Mouse (Mus musculus) layer of hippocampus, adult 9-11 months (tissue): ENCODE measurements around the gene Zc3hc1.
"Not testable (repeated sequence)": the region's sequence is repeated elsewhere in the genome, so short reads cannot be mapped to it uniquely, and the experiment has no call there.

Experiments used
- DNase-seq: peaks from one replicate; pipeline ENCODE4 v3.0.0; 2022

Gene Zc3hc1

GRCm38 (mm10) chr6:30390714-30391697 is at the start of gene Zc3hc1:
Gene Zc3hc1, minus strand, starts transcription at chr6:30391028.
- DNase-seq = peak; percentile 73

- DNase-seq = no peak
Measured at GRCm38 (mm10) chr6:30439576-30439975, 48.7 kb upstream of the Zc3hc1 start.

DNA sequence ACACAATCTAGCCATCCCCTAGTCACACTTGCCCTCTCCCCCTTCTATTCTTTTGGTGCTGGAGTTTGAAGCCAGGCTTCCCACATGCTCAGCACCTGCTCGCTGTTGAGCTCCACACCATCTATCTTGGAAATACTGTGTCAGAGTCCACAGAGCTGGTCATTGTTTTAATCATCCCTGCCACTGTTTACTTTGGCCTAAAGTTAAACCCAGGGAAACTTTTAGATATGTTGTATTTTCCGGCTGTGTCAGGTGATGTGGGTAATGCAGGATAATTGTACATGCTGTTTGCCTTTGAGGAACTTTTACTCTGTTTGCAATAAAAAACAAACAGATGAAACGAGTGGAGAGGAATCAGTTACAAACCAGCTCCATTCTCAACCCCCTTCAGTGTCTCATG is 46.2 kb upstream of the Zc3hc1 start:
- DNase-seq = no peak

- DNase-seq = no peak
Measured at GRCm38 (mm10) chr6:30436476-30436875, 45.6 kb upstream of the Zc3hc1 start.

- DNase-seq = no peak
Measured at GRCm38 (mm10) chr6:30432461-30433192, 41.8 kb upstream of the Zc3hc1 start.

- DNase-seq = no peak
Measured at GRCm38 (mm10) chr6:30416801-30417200, 26.0 kb upstream of the Zc3hc1 start.

DNA sequence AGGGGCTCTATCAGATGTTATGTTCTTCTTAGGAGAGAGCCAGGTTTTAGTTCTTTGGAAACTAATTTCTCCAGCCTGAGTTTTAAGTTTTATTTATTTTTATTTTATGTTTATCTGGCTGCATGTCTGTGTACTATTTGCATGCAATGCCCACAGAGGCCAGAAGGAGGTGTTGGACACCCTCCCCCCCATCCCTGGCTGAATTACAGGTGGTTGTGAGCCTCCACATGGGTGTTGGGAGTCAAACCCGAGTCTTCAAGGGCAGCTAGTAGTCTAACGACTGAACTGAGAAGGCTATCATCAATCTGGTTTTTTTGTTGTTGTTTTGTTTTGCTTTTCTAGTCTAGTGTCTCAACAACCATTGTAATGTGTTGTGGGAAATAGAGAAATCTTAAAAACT is 25.3 kb upstream of the Zc3hc1 start:
- DNase-seq = no peak

DNA sequence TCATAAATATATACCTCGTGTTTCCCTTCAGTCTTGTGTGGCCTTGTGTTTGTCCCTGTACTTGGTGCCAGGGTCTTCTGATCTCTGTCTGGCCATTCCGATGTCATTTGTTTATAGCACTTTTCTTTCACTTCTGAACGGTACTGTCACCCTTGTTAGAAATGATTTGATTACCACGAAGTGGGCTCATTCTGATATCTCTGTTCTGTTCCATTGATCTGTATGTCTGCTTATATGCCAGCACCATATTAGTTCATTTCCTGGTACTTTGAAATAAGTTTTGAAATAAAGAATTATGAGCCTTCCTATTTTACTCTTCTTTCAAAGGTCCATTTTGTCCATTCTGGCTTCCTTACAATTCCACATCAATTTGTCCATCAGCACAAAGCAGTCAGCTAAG is 20.5 kb upstream of the Zc3hc1 start:
- no peak for DNase-seq

GRCm38 (mm10) chr6:30409399-30410093 is 18.7 kb upstream of the Zc3hc1 start:
- DNase-seq = no peak

DNA sequence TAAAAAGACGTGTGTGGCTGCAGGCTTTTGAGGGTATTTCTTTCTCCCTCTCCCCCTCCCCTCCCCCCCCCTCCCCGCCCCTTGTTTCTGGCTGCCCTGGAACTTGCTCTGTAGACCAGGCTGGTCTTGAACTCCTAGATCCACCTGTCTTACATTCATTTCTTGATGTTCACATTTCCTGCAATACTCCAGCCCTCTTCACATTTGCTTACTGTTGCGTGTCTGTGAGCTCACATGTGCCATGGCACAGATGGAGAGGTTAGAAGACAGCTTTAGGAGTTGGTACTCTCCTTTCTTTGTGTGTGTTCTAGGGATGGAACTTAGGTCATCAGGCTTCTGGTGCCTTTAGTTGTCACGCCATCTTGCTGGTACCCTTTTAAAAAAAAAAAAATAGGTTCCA is 17.4 kb upstream of the Zc3hc1 start:
- DNase-seq = no peak

GRCm38 (mm10) chr6:30404671-30405070 is 13.8 kb upstream of the Zc3hc1 start:
- DNase-seq = no peak

GRCm38 (mm10) chr6:30403465-30403864 is 12.6 kb upstream of the Zc3hc1 start:
- peak; percentile 62 for DNase-seq

DNA sequence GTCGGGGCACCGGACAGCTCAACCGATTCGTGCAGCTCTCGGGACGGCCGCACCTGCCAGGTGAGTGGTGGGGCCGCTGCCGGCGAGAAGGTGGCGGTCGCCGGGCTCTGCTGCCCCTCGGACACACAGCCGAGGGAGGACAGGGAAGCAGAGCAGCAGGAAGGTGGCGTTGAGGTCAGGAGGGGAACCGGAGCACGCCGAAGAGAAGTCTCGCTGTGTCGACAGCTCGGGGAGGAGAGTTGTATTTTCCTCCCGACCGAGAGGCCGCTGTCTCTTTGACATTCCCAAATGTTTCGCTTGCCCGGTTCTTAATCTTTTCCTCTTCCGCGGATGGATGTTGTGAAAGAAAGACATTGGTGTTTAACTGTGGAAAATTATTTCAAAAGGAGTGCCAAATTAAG is 11.3 kb upstream of the Zc3hc1 start:
- no peak for DNase-seq

- peak; percentile 99 for DNase-seq
Measured at GRCm38 (mm10) chr6:30401308-30402015, 10.6 kb upstream of the Zc3hc1 start, which contains the start of gene Klhdc10. Gene Klhdc10, plus strand, starts transcription at chr6:30401868.

- no peak for DNase-seq
Measured at GRCm38 (mm10) chr6:30400716-30401115, 9.9 kb upstream of the Zc3hc1 start.

DNA sequence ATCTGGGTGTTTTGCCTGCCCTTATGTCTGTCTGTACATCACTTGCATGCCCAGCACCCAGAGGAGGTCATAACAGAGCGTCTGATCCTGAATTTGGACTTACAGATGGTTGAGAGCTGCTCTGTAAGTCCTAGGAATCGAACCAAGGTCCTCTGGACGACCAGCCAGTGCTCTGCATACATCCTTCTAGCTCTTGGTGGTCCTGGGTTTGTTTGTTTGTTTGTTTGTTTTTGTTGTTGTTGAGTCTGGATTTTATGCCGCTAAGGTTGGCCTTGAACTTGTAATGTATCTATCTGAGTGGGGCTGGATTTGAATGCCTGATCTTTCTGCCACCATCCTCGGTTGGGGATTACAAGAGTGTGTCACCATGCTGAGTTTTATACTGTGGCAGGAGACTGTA is 9.3 kb upstream of the Zc3hc1 start:
- no peak for DNase-seq

DNA sequence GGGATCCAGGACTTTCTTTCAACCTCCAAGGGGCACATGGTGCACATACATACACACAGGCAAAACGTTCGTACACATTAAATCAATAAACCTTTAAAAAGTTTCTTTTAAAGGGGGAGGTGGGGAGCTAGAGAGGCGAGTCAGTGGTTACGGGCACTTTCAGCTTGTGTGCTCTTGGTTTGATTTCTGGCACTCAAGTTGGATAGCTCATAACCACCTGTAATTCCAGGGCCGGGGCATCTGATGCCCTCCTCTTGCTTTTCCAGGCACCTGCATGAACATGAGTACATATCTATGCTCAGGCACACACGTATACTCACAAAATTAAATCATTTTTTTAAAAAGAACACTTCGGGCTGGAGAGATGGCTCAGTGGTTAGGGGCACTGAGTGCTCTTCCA is 1.2 kb upstream of the Zc3hc1 start:
- no peak for DNase-seq

- not testable (repeated sequence) for DNase-seq
Measured at GRCm38 (mm10) chr6:30390271-30390670, 557 bp downstream of the Zc3hc1 start.

GRCm38 (mm10) chr6:30381116-30381515 is 9.7 kb downstream of the Zc3hc1 start:
- no peak for DNase-seq

DNA sequence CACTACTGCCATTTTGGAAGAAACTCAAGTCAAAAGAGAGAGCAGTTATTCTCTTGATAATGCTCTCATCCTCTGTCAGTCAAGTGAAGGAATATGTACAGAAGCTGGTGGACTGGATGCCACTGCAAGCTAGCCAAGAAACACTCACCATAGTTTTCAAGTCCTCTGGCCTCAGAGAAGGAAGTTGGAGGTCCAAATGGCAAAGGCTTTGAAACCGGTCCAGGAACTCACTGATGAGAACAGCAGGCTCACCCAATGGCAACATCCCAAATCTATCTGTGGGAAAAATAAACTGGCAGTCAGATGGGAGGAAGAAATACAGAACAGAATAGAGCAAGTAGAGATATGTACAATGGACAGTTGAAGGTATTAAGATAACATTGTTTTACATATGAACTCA is 15.0 kb downstream of the Zc3hc1 start:
- no peak for DNase-seq

DNA sequence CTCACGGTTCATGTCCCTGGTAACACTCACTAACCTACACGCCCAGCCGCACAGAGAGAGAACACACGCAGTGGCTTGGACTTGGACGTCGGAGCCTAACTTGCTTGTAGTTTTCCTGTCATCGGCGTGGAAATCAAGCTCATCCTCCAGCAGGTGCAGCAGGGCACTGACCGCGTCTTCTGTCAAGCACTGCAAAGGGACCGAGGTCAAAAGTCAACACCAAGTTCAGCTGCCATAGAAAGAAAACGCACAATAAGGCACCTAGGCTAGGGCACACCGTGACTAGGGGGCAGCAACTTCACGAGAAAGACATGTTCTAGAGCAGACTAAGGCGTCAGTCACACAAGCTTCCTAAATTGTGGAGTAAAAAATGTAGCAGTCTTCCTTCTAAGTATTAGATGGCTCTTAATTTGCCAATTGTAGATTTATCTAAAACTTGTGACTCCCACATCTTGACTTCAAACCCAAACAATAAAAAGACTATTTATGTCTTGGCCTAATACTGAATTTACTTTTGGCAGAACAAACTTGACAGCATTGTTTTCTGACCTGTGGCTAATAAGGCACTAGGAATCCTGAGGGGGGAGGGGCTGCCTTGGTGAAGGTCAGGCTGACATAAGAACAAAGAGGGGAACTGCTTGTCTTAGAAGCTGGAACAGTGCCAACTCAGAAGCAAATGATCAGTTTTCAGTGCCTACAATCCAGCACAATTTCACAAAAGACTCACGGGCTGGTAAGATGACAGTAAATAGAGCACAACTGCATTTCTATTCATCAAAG is 15.9 kb downstream of the Zc3hc1 start:
- DNase-seq = no peak
